Mouse (Mus musculus): ENCODE measurements around the gene Tceal7. TPM values are rescaled to one million over a fixed set of nuclear protein-coding genes. Genes with fewer than 3 reads are reported as not detected.

Tceal7 gene
- total and polyA plus RNA-seq, 3 experiments, result not detected

GRCm38 (mm10) chrX:136196873-136197272 is 17.7 kb upstream of the Tceal7 start:
- dilution Hi-C loops (cut with MboI; ENCODE audit: extremely low pct_ligation_motif_present, extremely low pct_unique_long_range_greater_than_20kb, low sequenced_read_pairs) (no loop called here), in situ Hi-C loops (cut with MboI; ENCODE audit: low pct_ligation_motif_present, low pct_unique_long_range_greater_than_20kb, low sequenced_read_pairs) (loop anchor here (25.0 kb wide), 1 partner anchor 115 kb away; no protein-coding TSS in a partner anchor)
- no peak overlapping the region for H3K27ac ChIP-seq (ENCODE audit: insufficient read depth, low read depth)
- no peaks in the 10 kb centered on the region for H3K4me1 ChIP-seq (ENCODE audit: control insufficient read depth in 1 of 2, insufficient read depth in 2 of 2)
- H3K27me3 ChIP-seq (replicated peaks), result no peaks in the 10 kb centered on the region
- no peaks in the 10 kb centered on the region for H3K9me3 ChIP-seq (replicated peaks; ENCODE audit: low read length)
- DNase-seq (ENCODE audit: extremely low read depth), result peak; percentile 31
- H3K79me2 ChIP-seq (replicated peaks; ENCODE audit: control insufficient read depth, extremely low read depth, insufficient read depth, poor library complexity, severe bottlenecking), result no peaks in the 10 kb centered on the region
- H3K36me3 ChIP-seq (replicated peaks in 1 of 2; ENCODE audit: control insufficient read depth in 1 of 2, insufficient read depth in 1 of 2, low read length in 1 of 2), result no peaks in the 10 kb centered on the region
- H3K4me2 ChIP-seq (ENCODE audit: insufficient read depth, low read depth, poor library complexity, severe bottlenecking), result no peak overlapping the region
- no peak overlapping the region for H3K4me3 ChIP-seq (replicated peaks in 1 of 3; ENCODE audit: low read depth in 2 of 3, low read length in 2 of 3, poor library complexity in 1 of 3)
- no peak overlapping the region for H3K9ac ChIP-seq (ENCODE audit: insufficient read depth, low read depth)
- TF ChIP-seq ZC3H11A (IDR thresholded peaks at IDR 0.05; ENCODE audit: low read depth, low read length) (no peak), CTCF (conservative IDR thresholded peaks at IDR 0.05 in 1 of 2, IDR thresholded peaks at IDR 0.05 in 1 of 2; ENCODE audit: low read depth in 2 of 2, low read length in 2 of 2) (peak; percentile 19 to 62; a peak in 2 of 4 replicates), SMC3 (IDR thresholded peaks at IDR 0.05; ENCODE audit: low read depth, low read length) (peak; percentile 36; the same call in 1 of the 2 replicates), USF2 (conservative IDR thresholded peaks at IDR 0.05; ENCODE audit: low read depth, low read length) (no peak), ETS1 (conservative IDR thresholded peaks at IDR 0.05; ENCODE audit: low read depth, low read length) (no peak), SIN3A (IDR thresholded peaks at IDR 0.05; ENCODE audit: low read length) (no peak), CHD2 (IDR thresholded peaks at IDR 0.05; ENCODE audit: low read length) (no peak), RAD21 (IDR thresholded peaks at IDR 0.05; ENCODE audit: low read depth, low read length) (peak; percentile 51)

- no peak overlapping the region for H3K9ac ChIP-seq (ENCODE audit: insufficient read depth, low read depth)
- in situ Hi-C loops (cut with MboI; ENCODE audit: low pct_ligation_motif_present, low pct_unique_long_range_greater_than_20kb, low sequenced_read_pairs), result no loop called here
- no peak for TF ChIP-seq GABPA (IDR thresholded peaks at IDR 0.05; ENCODE audit: insufficient replicate concordance, low read depth, low read length)
- no peak for TF ChIP-seq CHD2 (IDR thresholded peaks at IDR 0.05; ENCODE audit: low read length)
- TF ChIP-seq TCF12 (IDR thresholded peaks at IDR 0.05; ENCODE audit: low read depth, low read length), result no peak
- TF ChIP-seq ZMIZ1 (IDR thresholded peaks at IDR 0.05; ENCODE audit: low read depth, low read length), result no peak
- TF ChIP-seq NELFE (IDR thresholded peaks at IDR 0.05; ENCODE audit: low read depth, low read length), result no peak
- no peak for TF ChIP-seq RCOR1 (conservative IDR thresholded peaks at IDR 0.05; ENCODE audit: low read depth, low read length)
- no peak for TF ChIP-seq ZNF384 (IDR thresholded peaks at IDR 0.05; ENCODE audit: low read depth, low read length)
- TF ChIP-seq PAX5 (IDR thresholded peaks at IDR 0.05; ENCODE audit: low read length), result no peak
- no peak for TF ChIP-seq ELF1 (IDR thresholded peaks at IDR 0.05; ENCODE audit: low read depth, low read length)
- no peak for TF ChIP-seq CHD1 (IDR thresholded peaks at IDR 0.05; ENCODE audit: low read depth, low read length)
- TF ChIP-seq ETS1 (conservative IDR thresholded peaks at IDR 0.05; ENCODE audit: low read depth, low read length), result no peak
- no peak for TF ChIP-seq KAT2A (IDR thresholded peaks at IDR 0.05; ENCODE audit: insufficient replicate concordance, low read length)
- no peak for TF ChIP-seq E2F4 (IDR thresholded peaks at IDR 0.05; ENCODE audit: insufficient replicate concordance, low read depth, low read length)
- H3K9me3 ChIP-seq (replicated peaks; ENCODE audit: low read length), result no peaks in the 10 kb centered on the region
- H3K4me3 ChIP-seq (replicated peaks in 1 of 3; ENCODE audit: low read depth in 2 of 3, low read length in 2 of 3, poor library complexity in 1 of 3), result no peak overlapping the region
- dilution Hi-C loops (cut with MboI; ENCODE audit: extremely low pct_ligation_motif_present, extremely low pct_unique_long_range_greater_than_20kb, low sequenced_read_pairs), result no loop called here
- DNase-seq (ENCODE audit: extremely low read depth), result no peak
- H3K36me3 ChIP-seq (replicated peaks in 1 of 2; ENCODE audit: control insufficient read depth in 1 of 2, insufficient read depth in 1 of 2, low read length in 1 of 2), result no peaks in the 10 kb centered on the region
- H3K79me2 ChIP-seq (replicated peaks; ENCODE audit: control insufficient read depth, extremely low read depth, insufficient read depth, poor library complexity, severe bottlenecking), result no peaks in the 10 kb centered on the region
- H3K27me3 ChIP-seq (replicated peaks), result no peaks in the 10 kb centered on the region
- H3K4me2 ChIP-seq (ENCODE audit: insufficient read depth, low read depth, poor library complexity, severe bottlenecking), result no peak overlapping the region
- H3K27ac ChIP-seq (ENCODE audit: insufficient read depth, low read depth), result no peak overlapping the region
- no peaks in the 10 kb centered on the region for H3K4me1 ChIP-seq (ENCODE audit: control insufficient read depth in 1 of 2, insufficient read depth in 2 of 2)
These were observed 11.3 kb upstream of the Tceal7 start for GRCm38 (mm10) chrX:136203257-136203656.

Measured in CH12.LX (cell line).